Mouse (Mus musculus) 3134 (cell line): ENCODE measurements around the gene Agxt.

ENCODE experiments used
- DNase-seq: peaks from one replicate; pipeline ENCODE4 v3.0.0-alpha.2; 2011; ENCODE audit warnings: low spot score; ENCODE audit not compliant: insufficient read length; ENCODE audit errors: extremely low read depth

The Agxt gene

GRCm38 (mm10) chr1:93144176-93144575 lies 9.1 kb downstream of the Agxt start:
- no peak for DNase-seq

- DNase-seq, result no peak
These were observed 16.0 kb downstream of the Agxt start for GRCm38 (mm10) chr1:93150907-93151661.

- DNase-seq, result no peak
These were observed 22.5 kb downstream of the Agxt start for GRCm38 (mm10) chr1:93157566-93157965.

- no peak for DNase-seq
These were observed 23.9 kb downstream of the Agxt start for GRCm38 (mm10) chr1:93158916-93159315.

GRCm38 (mm10) chr1:93159566-93160500 lies 24.8 kb downstream of the Agxt start:
- DNase-seq, result no peak

- DNase-seq, result no peak
These were observed 25.6 kb downstream of the Agxt start, which contains the start of gene 2310007B03Rik for GRCm38 (mm10) chr1:93160501-93161133. Gene 2310007B03Rik (minus strand): TSS chr1:93160948.

GRCm38 (mm10) chr1:93161350-93161749 lies 26.3 kb downstream of the Agxt start:
- no peak for DNase-seq

GRCm38 (mm10) chr1:93161921-93162320 lies 26.9 kb downstream of the Agxt start:
- DNase-seq, result peak; percentile 55

- DNase-seq, result no peak
These were observed 27.5 kb downstream of the Agxt start for GRCm38 (mm10) chr1:93162588-93162987.

GRCm38 (mm10) chr1:93165447-93165846 lies 30.4 kb downstream of the Agxt start:
- no peak for DNase-seq

GRCm38 (mm10) chr1:93166346-93167079 lies 31.5 kb downstream of the Agxt start:
- DNase-seq, result peak; percentile 78

- no peak for DNase-seq
These were observed 33.3 kb downstream of the Agxt start, which contains the start of gene Crocc2 for GRCm38 (mm10) chr1:93168295-93168775. Gene Crocc2 (plus strand): TSS chr1:93168725.

- DNase-seq, result peak; percentile 51
These were observed 38.6 kb downstream of the Agxt start for GRCm38 (mm10) chr1:93173665-93174064.

GRCm38 (mm10) chr1:93174399-93174798 lies 39.4 kb downstream of the Agxt start:
- DNase-seq, result peak; percentile 30

GRCm38 (mm10) chr1:93175849-93176248 lies 40.8 kb downstream of the Agxt start:
- no peak for DNase-seq

GRCm38 (mm10) chr1:93176525-93177332 lies 41.7 kb downstream of the Agxt start:
- DNase-seq, result no peak

- peak; percentile 52 for DNase-seq
These were observed 47.2 kb downstream of the Agxt start for GRCm38 (mm10) chr1:93182281-93182680.

- DNase-seq, result peak; percentile 86
These were observed 49.2 kb downstream of the Agxt start for GRCm38 (mm10) chr1:93184071-93184828.
